Mouse (Mus musculus) thymus, postnatal 14 days (tissue): ENCODE data around the gene Ccdc160.

ENCODE experiments used
- DNase-seq: peaks from one replicate; pipeline ENCODE4 v3.0.0; 2021

The Ccdc160 gene

DNA sequence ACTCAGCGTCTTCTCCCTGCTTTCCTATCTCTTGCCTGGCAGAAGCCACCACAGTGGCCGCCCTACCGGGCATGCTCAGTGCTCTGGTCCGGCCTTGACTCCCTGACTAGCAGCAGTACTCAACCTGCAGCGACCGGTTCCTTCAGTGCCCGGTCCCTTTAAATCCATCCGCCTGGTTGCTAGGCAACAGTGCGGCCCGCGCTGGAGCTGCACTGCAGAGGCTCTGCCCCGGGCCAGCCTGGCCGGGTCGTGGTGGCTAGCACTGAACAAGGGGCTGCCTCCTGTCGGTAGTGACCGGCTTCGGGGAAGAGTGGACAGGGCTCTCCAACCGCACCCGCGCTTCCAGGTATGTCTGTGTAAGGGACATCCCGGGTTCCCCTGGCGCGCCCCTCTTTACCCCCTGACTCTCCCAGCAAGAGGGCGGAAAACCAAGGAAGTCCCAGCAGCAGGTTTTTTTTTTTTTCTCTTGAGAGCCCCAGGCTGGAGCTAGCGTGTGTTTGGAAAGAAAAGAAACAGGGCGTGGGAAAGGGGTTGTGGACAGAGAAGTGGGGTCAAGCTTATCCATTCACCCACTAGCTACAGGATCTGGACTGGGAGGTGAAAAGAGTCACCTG is at the start of gene Ccdc160:
Gene Ccdc160, plus strand, starts transcription at position 221 of the 614 bp plus-strand sequence.
- DNase-seq, result peak; percentile 3

DNA sequence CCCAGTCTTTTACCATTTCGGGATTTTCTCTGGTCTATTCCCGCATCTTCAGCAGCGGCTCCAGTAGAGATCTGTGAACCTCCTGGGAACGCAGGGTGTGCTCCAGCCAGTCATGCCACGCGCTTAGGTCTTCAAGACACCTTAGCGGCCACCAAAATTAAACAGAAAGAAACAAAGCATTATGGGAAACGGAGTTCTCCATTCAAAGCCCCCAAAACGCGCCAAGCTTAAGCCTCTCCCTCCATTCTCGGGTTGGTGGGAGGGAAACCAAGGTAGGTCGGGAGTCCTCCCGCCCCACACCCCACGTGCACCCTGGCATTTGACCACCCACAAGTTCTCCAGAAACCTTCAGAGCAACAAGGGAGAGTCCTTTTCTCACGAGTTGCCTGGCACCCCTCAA is 47.2 kb upstream of the Ccdc160 start:
- peak; percentile 37 for DNase-seq

DNA sequence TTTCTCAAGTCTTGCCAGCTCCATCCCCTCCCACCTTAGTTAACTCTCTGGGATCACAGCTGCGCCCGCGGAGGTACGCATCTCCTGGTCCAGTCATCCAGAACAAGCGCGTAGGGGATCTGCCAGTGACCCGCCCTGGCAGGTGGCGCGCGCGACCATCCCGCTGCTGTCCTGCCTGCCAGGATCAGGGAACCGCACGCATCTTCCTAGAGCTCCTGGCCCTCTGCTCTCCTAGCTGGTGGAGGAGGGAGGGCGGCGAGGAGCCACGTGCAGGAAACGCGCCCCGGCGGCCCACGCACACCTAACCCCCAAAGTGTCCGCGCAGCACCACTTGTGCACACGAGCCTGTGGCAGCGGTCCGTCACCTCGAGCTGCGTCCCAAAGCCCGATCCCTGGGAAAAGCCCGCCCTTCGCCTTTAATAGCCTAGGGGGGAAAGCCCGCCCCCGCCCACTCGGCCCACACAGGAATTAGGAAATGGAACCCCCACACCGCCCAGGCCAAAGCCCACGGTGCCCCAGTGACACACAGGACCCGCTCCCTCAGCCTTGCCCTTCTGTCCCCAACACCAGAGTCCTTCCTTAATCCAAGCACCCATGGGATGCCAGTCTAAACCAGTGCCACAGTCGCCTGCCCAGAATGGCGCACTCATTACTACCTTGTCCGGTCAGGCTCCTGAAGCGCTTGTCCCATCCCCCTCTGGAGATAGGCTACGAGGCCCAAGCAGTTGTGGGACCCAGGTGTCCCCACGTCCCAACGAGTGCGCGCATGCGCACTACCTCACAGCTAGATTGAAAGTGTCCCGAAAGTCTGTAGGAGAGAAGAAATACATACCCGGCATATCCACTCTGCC is 46.6 kb upstream of the Ccdc160 start:
- DNase-seq, result peak; percentile 66

DNA sequence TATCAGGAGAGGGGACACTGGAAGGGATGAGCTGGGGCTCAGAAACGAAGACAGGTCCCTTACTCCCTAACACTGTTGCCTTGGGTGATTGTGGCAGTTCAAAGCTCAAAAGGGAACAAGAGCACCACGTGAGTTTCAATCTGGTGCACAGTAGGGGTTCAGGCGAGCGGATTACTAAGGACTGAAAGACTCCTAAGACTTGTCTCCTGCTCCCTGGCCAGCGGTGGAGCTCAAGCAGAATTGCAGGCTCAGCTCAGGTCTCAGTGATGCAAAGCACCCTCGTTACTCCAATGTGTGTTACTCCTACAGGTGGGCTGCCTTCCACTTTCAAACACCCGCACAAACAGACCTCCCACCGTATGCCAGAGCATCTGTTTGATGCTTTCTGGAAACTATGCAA is 45.5 kb upstream of the Ccdc160 start:
- DNase-seq, result peak; percentile 27

DNA sequence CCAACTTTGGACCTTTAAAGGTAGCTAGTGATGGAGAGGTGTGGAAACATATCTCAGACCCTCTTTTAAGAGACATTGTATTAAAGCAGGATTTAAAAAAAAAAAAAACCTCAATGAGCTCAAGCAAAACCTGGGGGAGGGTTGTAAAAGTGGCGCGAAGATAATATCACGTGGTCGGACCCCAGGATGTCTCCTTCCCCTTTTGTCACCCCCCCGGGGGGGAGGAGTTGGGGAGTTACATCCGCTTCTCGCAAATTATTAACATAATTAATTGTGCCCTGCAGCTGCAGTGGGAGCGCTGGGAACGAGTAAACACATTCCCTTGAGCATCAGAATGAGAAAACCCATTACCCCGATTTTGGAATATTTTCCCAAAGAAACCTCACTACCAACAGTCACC is 45.1 kb upstream of the Ccdc160 start:
- DNase-seq, result peak; percentile 62

DNA sequence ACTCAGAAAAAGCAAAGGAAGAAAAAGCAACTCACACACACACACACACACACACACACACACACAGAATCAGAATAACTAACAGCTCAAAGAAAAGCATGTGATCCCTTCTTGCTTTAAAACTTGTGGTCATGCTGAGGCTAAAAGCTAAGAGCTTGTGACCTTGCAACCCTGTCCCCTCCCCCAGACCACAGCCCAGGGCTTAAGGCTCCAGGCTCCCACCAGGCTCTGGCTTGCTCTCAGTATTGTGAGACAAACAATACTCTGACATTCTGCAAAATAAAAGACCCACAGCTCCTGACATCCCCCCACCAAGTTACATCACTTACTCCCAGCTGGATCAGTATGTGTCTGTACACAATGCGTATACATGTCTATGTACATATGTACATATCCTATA is 44.2 kb upstream of the Ccdc160 start:
- no peak for DNase-seq

DNA sequence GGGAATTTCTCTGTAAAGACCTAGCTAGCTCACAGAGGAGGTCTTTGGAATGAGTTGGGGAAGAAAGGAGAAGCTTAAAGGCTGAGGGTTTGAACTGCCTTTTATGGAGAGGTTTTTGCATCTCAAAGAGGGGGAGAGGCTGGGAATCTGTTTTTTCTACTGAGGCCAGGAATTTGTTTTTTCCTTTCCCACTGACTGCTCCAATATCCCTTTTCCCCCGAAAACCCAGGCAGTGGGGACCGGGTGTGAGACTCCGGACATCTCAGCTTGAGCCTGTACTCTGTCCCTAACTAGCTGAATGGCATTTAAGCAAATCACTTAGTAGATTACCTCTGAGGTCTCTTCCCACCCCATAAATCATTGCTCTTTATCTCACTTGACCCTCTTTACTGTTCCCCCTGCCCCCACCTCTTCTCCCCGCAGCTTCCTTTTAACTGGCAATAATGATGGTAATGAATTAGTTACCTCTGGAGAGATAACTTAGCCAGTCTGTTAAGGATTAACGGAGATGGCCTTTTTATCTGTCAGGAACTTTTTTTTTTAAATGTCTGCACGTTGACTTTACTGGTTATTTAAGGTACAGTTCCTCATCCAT is 37.4 kb upstream of the Ccdc160 start:
- DNase-seq, result no peak

DNA sequence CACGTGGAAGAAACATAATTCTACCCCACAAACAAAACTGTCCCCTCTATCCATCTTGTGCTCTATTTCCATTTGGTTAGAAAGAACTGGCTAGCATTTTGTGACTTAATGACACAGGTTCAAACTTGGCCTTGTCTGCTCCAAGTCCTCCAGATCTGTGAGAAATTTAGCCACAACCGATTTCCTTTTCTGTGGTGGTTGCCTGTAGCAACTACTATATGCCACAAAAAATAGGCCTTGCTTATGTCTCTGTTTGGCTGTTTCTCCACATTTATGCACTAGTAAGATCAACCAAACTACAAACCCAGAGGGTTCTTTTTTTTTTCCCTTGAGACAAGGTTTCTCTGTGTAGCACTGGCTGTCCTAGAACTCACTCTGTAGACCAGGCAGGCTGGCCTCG is 33.8 kb upstream of the Ccdc160 start:
- peak; percentile 31 for DNase-seq

DNA sequence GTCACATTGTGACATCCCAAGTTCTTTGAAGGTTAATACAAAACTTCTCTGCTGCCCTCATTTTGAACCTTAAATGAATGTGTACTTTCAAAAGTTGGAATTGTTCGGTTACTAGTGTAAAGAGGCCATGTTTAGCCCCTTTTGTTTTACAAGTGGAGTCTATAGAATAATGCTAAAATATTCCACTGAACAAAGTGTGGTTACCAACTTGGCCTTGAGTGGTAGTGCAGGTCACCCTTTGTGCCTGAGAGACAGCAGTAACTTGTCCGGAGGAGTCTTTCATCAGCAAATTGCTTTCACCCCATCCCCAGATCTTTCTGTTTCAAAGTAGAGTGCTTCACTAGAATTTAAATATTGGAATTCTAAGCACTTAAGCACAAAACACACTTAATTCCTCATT is 31.8 kb upstream of the Ccdc160 start:
- DNase-seq, result no peak

DNA sequence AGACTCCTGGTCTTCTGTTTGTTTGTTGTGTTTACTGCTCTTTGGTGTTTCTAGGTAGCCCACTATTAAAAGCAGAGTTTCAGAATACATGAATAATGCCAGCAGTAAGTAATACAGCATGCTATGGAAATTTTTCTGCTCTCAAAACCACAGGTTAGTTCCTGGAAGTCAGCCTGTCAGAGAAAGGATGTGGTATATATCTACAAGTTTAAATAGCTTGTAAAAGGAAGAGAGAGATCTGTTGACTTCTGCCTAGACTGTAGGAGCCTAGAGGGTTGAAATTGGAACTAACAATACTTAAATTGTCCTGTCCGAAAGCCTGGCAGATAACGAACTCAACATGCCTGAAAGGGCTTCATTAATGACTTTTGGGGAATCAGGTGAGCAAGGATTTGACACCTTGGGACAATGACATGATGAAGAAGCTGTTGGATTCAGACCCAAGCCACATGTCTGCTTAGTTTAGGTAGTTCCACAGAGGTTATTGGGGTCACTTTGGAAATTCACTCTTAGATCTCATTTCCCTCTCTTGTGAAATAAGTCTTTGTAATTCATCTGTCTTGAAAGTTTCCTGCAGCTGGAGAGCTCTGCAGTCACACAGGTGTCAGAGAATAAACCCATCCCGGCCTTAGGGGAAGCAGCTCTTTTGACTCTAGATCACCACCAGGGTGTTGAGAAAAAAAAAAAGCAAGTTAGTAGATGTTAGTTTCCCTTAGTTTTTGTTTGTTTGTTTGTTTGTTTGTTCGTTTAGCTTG is 30.6 kb upstream of the Ccdc160 start:
- peak; percentile 37 for DNase-seq

DNA sequence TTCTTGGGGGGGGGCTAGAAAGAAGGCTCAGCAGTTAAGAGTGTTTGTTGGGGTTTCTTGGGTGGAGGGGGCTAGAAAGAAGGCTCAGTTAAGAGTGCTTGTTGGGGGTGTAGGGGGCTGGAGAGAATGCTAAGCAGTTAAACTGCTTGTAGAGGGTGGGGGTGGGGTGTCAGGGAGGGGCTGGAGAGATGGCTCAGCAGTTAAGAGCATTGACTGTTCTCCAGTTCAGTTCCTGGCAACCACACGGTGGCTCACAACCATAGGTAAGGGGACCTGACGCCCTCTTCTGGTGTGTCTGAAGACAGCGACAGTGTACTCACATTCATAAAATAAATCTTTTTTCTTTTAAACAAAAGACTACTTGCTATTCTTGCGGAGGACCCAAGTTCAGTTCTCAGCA is 28.8 kb upstream of the Ccdc160 start:
- DNase-seq, result peak; percentile 15

DNA sequence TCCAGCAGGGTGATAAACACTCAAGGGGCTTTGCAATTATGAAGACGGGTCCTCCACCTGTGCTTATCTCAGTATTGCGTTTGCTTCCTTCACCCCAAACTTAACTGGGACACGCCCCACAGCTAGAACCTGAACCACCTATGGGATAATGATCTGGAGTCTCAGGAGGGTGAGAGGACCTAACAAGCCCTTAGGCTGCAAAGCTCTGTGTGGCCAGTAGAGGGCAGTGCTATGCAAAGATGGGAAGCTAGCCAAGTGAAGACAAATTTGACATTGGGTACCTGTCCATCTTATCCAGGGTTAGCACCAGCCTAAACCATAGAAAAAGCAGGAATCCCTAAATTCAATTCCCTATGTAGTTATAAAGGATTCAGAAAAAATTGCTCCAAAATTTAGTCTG is 15.0 kb upstream of the Ccdc160 start:
- peak; percentile 64 for DNase-seq

DNA sequence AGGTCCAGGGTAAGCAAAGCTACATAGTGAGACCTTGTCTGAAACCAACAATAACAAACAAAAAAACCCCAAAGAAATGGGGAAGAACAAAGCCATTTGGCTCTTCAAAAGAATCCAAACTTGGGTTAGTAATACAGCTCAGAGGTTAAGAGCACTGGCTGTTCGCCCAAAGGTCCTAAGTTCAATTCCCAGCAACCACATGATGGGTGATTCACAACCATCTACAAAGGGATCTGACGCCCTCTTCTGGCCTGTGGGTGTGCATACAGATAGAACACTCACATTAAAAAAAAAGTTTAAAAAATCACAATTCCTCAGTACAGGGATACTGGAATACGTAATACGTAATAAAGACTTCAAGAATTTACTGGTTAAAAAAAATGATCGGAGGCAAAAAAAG is 13.3 kb upstream of the Ccdc160 start:
- DNase-seq, result peak; percentile 13

DNA sequence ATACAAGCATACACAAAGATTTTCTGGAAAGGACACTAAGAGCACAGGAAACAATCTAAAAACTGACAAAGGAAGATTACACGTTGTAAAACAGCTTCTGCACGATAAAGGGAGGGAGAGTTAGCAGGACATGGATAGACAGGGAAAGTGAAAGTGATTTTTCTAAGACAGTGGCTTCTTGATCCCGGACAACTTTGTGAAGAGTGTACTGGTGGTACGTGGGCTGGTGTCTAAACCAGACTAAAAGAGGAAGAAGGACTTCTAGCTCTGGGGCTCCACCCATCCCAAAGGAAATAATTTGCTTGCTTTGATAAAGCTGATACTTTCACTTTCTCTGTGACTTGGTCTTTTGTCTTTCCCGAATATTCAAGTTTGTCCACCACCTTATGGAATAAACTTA is 7.1 kb upstream of the Ccdc160 start:
- no peak for DNase-seq

DNA sequence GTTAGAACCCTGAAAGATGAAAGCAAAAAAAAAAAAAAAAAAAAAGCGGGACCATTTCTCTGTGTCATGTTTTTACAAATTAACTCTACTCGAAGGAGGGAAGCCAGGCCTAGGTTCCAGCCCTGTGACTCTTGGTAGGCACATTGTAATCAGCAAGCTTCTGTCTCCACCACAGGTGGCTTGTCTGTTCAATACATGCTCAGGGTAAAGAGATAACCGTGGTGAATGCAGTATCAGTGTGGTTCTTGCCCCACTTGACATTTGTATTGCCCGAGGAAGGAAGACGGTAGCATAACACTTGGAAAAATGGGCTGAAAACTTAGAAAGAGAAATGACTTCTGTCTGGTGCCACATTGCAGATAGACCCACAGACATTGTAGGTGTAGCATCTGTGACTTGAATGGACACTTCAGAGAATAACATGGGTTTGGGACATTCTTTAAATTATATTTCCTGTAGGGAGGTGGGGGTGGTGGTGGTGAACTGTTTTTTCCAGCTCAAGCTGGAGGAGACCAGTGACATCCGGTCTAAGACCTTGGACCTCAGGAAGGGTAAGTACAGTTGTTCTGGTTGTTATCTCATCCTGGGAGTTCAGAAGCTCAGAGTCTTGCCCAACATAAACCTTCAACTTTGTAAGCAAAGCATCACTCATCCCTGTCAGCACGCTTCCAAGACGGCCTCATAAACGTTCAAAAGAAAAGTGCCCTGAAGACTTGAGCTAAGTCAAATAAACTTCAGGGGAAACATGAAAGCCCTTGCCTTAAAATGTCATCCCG is 1.1 kb downstream of the Ccdc160 start:
- DNase-seq, result no peak

DNA sequence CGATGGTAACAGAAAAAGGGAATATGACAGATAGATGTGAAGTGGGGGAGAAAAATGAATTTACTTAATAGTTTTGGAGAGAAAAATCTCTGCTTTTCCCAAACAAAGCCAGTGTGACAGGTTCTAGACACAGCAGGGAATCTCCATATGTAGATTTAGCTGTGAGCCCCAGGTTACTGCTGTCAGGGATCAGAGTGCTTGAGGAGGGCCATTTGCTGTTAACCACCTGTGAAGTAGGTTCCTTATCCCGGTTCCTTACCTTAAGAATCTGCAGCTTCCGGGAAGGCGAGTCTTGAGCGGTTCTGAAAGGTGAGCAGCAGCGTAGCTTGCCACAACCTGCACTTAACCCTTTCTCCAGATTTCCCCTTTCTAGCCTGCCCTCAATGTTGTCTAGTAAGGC is 1.9 kb downstream of the Ccdc160 start:
- no peak for DNase-seq

DNA sequence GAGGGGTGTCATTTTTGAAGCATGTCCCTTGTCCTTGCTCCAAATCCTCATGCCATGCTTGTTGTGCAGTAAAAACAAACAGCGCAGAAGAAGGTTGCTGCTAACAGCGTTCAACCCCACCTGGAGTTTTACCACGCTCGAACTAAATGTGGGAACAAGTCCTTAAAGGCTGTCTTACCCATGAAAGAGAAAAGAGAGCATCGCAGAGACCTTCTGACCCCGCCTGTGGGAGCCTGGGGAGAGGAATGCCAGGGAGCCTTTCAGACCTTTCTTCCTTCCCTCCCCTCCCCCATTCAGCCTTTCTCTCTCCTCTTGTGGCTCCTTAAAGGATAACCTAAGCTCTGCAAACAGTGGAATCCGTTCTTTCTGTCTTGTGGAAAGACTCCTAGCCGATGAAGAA is 4.8 kb downstream of the Ccdc160 start:
- DNase-seq, result no peak

DNA sequence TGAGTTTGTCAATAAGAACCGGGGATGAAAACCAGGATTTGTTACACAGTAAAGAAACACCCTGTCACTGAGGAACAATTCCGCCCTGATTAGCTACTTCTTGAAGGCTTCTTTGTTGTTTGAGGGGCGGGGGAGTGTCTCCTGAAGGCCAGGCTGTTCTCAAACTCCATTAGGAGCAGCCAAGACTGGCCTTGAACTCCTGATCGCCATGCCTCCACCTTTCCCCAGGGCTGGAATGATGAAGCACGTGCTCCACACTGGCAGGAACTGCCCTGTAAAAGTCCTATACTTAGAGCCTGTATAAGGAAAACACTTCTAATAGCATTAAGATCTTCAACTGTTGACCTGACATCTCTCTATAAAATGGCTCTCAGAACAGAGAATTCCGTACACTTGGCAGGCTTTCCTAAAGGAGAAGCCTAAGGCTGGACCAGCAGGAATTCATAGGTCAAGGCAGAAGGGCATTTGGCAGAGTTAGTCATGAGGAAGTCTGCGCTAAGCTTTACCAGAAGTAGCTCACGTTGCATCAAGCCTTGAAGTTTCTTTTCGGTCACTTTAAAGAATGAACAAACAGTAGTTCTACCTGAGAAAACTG is 6.1 kb downstream of the Ccdc160 start:
- DNase-seq, result no peak

DNA sequence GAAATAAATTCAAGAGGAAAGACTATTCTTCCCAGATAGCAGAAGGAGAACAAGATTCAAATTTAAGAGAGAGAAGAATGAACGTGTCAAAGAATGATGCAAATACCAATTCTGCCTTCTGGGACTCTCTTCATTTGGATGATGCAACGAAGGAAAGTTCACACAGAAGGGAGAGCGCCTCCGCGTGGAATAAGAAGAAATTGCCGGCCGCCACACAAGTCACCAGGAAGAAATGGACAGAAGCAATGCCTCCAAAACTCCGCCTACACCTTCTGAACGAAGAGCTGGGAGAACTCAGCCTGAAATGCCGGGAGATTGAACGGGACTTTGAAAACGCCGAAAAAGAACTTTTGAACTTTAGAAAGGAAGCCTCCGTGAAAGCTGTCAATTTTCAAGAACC is 7.3 kb downstream of the Ccdc160 start:
- DNase-seq, result no peak

DNA sequence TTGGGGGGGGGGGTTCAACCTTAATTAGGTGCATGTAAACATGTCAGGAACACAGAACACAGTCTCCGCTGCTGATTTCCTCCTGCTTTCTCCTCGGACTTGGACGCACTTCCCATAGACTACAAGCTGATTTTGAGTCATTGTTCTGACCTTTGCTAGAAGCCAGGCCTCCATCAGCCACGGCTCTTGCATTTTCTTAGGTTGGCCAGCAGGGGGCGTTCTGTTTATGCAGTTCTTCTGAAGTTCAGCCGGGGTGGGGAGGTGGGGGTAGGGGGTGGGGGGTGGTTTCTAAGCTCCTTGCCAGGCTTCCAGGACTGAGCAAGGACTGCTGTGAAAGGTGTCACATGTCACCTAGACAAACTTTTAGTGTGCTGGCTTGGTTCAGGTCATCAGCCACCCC is 8.6 kb downstream of the Ccdc160 start:
- peak; percentile 4 for DNase-seq

DNA sequence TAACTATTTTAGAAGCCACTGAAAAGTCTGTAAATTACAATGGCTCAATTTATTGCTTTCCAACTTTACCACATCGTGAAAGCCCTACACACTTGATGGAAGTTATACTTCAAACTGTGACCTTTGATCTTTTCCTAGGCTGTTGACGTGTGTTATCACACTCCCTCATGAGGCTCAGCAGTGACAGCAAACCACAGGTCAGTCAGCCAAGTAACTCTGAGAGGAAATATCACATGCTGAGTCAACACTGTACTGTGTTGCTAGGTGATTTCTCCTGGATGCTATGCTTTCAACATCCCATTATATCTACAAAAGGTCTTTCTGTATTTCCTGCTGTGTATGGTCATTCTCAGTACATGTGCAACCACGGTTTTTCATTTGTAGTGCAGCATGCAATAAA is 28.3 kb downstream of the Ccdc160 start:
- DNase-seq, result no peak
